Mouse (Mus musculus) limb, embryonic 13.5 days (tissue): Measurements from ENCODE around the gene A630095N17Rik. TPM values are rescaled to one million over a fixed set of nuclear protein-coding genes. Genes with fewer than 3 reads are reported as not detected.
A peak's percentile ranks its signal among the peaks of the same experiment; 100 is the strongest.
"Not testable (repeated sequence)": the region's sequence is repeated elsewhere in the genome, so short reads cannot be mapped to it uniquely, and the experiment has no call there.

Experiments used
- ATAC-seq: fragments of 200-750 bp; cut with Nextera tagmentation; 2 replicates; pipeline ENCODE4 v1.8.0; 2017; ENCODE audit warnings: low read depth, moderate number of reproducible peaks, moderate TSS enrichment; ENCODE audit not compliant: low FRiP score
- H3K27ac ChIP-seq: fragments of 300-500 bp; sonication (generic); 2 replicates; pipeline ENCODE4 v1.5.1; 2015; ENCODE audit warnings: inconsistent platforms, mild to moderate bottlenecking, moderate library complexity
- H3K27me3 ChIP-seq: fragments of 300-500 bp; sonication (generic); 2 replicates; pipeline ENCODE4 v1.6.1; 2015; ENCODE audit warnings: mild to moderate bottlenecking, inconsistent platforms
- H3K36me3 ChIP-seq: fragments of 300-500 bp; sonication (generic); 2 replicates; pipeline ENCODE4 v1.6.1; 2015; ENCODE audit warnings: inconsistent platforms, mild to moderate bottlenecking, moderate library complexity
- H3K4me1 ChIP-seq: fragments of 300-500 bp; sonication (generic); 2 replicates; pipeline ENCODE4 v1.6.1; 2015; ENCODE audit warnings: inconsistent platforms
- H3K4me2 ChIP-seq: fragments of 300-500 bp; sonication (generic); replicated peaks from 2 replicates; pipeline ENCODE4 v1.6.1; 2015; ENCODE audit warnings: inconsistent platforms, mild to moderate bottlenecking, moderate library complexity
- H3K4me3 ChIP-seq: fragments of 300-500 bp; sonication (generic); 2 replicates; pipeline ENCODE4 v1.5.1; 2015; ENCODE audit warnings: moderate library complexity, mild to moderate bottlenecking, inconsistent platforms
- H3K9ac ChIP-seq: fragments of 300-500 bp; sonication (generic); 2 replicates; pipeline ENCODE4 v1.6.1; 2015; ENCODE audit warnings: mild to moderate bottlenecking, inconsistent platforms
- H3K9me3 ChIP-seq: fragments of 300-500 bp; sonication (generic); 2 replicates; pipeline ENCODE4 v1.6.1; 2016; ENCODE audit warnings: inconsistent platforms
- WGBS: fragments of 180-500 bp; shearing (Covaris S2); methylation state at CpG from one replicate; pipeline ENCODE4 v1.1.7; 2015; 5-methylcytosine and 5-hydroxymethylcytosine counted together
- polyA plus RNA-seq: library from polyadenylated mRNA; unstranded; fragments of >200 nt; fragmentation: Nextera tagmentation; extraction: Ambion mirVana; gene quantifications from 2 replicates; pipeline ENCODE4 v1.2.1, GENCODE M21; 2015

A630095N17Rik gene
- polyA plus RNA-seq, 1 experiment from 2014 or later = not detected

DNA sequence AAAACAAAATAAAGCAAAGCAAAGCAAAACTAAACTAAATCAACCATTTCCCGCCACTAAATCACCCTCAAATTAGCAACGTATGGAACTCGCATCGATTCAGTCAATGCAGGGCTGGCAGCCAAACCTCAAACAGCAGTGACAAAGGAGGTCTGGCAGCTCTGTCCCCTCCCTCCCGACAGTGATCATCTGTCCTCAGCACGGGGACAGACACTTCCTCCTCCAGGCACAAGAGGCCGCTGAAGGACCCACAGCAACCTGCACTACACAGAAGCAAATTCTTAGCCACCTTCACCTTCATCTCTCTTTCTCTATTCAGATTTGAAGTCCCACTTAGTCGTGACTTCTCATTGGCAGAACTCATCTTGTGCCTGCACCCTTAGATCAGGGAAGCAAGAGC is 2.7 kb upstream of the A630095N17Rik start:
- Histone ChIP-seq H3K4me2 (no peak overlapping the region), H3K9ac (no peak overlapping the region), H3K36me3 (peaks cover 5% of the 10 kb centered on the region; the same call in 1 of the 2 replicates), H3K4me1 (peaks cover 19% of the 10 kb centered on the region), H3K9me3 (no peaks in the 10 kb centered on the region), H3K27ac (no peak overlapping the region), H3K4me3 (no peak overlapping the region), H3K27me3 (0 out of 2 replicates have a peak, but pooled peaks cover 4% of the 10 kb centered on the region)
- 1% methylated on average over 8 of the region's 8 CpGs for WGBS
- no peak for ATAC-seq

- H3K27ac ChIP-seq, H3K4me2 ChIP-seq, ATAC-seq: not testable (repeated sequence)
Measured at GRCm38 (mm10) chr1:75232489-75232888, 587 bp upstream of the A630095N17Rik start.

DNA sequence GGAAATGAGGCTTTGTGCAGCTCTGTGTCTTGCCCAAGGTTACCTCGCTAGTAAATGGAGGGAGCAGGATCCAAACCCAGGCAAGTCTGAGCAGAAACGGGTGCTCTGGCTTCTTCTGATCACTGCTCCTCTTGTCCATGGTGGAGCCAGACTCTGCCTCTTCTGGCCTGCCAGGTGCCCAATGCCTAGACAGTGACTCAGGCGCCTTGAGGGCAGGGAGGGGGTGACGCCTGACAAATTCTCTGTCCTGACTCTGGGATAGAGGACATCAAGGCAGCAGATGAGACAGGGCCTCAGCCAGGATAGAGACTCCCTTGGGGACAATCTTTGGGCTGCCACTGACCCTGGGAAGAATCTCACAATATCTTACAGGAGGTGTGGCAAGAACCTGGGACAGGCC is 678 bp downstream of the A630095N17Rik start:
- Histone ChIP-seq H3K4me2 (no peak overlapping the region), H3K27ac (no peak overlapping the region), H3K4me3 (no peak overlapping the region), H3K27me3 (0 out of 2 replicates have a peak, but pooled peaks cover 8% of the 10 kb centered on the region), H3K36me3 (no peaks in the 10 kb centered on the region), H3K9ac (no peak overlapping the region), H3K9me3 (no peaks in the 10 kb centered on the region), H3K4me1 (peaks cover 5% of the 10 kb centered on the region; the same call in 1 of the 2 replicates)
- WGBS = 73% methylated on average over 4 of the region's 4 CpGs
- ATAC-seq = no peak

More at GRCm38 (mm10) chr1:75232489-75232888, 587 bp upstream of the A630095N17Rik start:
- WGBS = 65% methylated on average over 4 of the region's 4 CpGs
- not testable (repeated sequence) for H3K4me3 ChIP-seq, H3K27me3 ChIP-seq, H3K9ac ChIP-seq, H3K9me3 ChIP-seq, H3K36me3 ChIP-seq
- peaks cover 14% of the 10 kb centered on the region for H3K4me1 ChIP-seq

DNA sequence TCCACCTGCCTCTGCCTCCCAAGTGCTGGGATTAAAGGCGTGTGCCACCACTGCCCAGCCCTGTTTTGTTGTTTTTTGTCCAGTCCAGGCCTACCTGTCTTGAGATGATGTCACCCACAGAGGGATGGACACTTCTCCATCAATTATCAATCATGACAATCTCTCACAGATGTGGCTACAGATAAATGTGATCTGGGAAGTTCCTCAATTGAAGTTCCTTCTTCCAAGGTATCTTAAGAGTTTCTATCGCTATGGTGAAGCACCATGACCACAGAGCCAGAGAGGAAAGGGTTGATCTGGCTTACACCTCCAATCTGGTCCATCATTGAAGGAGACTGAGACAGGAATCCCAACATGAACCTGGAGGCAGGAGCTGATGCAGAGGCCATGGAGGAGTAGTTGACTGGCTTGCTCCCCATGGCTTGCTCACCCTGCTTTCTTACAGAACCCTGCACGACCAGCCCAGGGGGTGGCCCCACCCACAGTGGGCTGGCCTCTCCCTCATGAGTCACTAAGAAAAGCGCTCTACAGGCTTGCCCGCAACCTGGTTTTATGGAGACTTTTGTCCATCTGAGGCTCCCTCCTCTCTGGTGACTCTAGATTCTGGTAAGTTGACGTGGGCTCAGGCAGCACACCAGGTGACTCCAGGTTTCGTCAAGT is 1.4 kb downstream of the A630095N17Rik start:
- no peak for ATAC-seq
- H3K9ac ChIP-seq = no peak overlapping the region
- no peak overlapping the region for H3K4me2 ChIP-seq
- 77% methylated on average over 7 of the region's 7 CpGs for WGBS
- H3K27me3 ChIP-seq = 0 out of 2 replicates have a peak, but pooled peaks cover 10% of the 10 kb centered on the region
- H3K4me1 ChIP-seq = no peaks in the 10 kb centered on the region
- H3K9me3 ChIP-seq = no peaks in the 10 kb centered on the region
- H3K36me3 ChIP-seq = no peaks in the 10 kb centered on the region
- H3K4me3 ChIP-seq = no peak overlapping the region
- H3K27ac ChIP-seq = no peak overlapping the region

GRCm38 (mm10) chr1:75229158-75229557 is 2.7 kb downstream of the A630095N17Rik start:
- 68% methylated on average over 4 of the region's 4 CpGs for WGBS
- no peak overlapping the region for H3K27ac ChIP-seq
- no peak overlapping the region for H3K4me3 ChIP-seq
- H3K4me1 ChIP-seq = no peaks in the 10 kb centered on the region
- H3K9me3 ChIP-seq = no peaks in the 10 kb centered on the region
- no peak overlapping the region for H3K9ac ChIP-seq
- H3K4me2 ChIP-seq = no peak overlapping the region
- ATAC-seq = no peak
- H3K27me3 ChIP-seq = peaks cover 11% of the 10 kb centered on the region; the same call in 1 of the 2 replicates
- H3K36me3 ChIP-seq = no peaks in the 10 kb centered on the region

- 66% methylated on average over 1 of the region's 1 CpGs for WGBS
Measured at GRCm38 (mm10) chr1:75227653-75228052, 4.2 kb downstream of the A630095N17Rik start.

DNA sequence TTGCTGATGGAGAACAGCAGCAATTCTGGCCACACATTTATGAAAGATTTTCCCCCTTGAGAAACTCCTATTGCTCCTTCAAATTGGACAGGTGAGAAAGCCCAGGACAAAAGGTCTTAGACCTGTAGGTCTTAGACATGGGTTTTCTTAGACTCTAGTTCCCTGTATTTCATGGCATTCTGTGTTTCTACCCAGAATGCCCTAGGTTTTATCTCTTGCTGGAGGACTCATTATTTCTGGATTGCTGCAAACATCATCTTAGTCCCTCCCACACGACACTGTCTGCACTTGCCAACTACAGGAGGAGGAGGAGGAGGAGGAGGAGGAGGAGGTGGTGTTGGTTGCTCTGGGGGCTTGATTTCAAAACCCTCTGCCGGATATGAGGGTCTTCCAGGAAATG is 5.8 kb downstream of the A630095N17Rik start:
- H3K4me2 ChIP-seq = no peak overlapping the region
- no peak for ATAC-seq
- 50% methylated on average over 2 of the region's 2 CpGs for WGBS

More at GRCm38 (mm10) chr1:75227653-75228052, 4.2 kb downstream of the A630095N17Rik start:
- peaks cover 11% of the 10 kb centered on the region; the same call in 1 of the 2 replicates for H3K27me3 ChIP-seq
- no peak overlapping the region for H3K4me2 ChIP-seq
- H3K9ac ChIP-seq = no peak overlapping the region
- H3K4me1 ChIP-seq = no peaks in the 10 kb centered on the region
- H3K27ac ChIP-seq = no peak overlapping the region
- H3K4me3 ChIP-seq = no peak overlapping the region
- H3K9me3 ChIP-seq = no peaks in the 10 kb centered on the region
- H3K36me3 ChIP-seq = no peaks in the 10 kb centered on the region
- ATAC-seq = no peak

GRCm38 (mm10) chr1:75225473-75225872 is 6.4 kb downstream of the A630095N17Rik start:
- WGBS = 73% methylated on average over 3 of the region's 3 CpGs

More for the DNA sequence above, 5.8 kb downstream of the A630095N17Rik start:
- H3K4me3 ChIP-seq = no peak overlapping the region
- H3K36me3 ChIP-seq = no peaks in the 10 kb centered on the region
- H3K4me1 ChIP-seq = no peaks in the 10 kb centered on the region
- peaks cover 25% of the 10 kb centered on the region for H3K27me3 ChIP-seq
- H3K9ac ChIP-seq = no peak overlapping the region
- H3K9me3 ChIP-seq = no peaks in the 10 kb centered on the region
- H3K27ac ChIP-seq = no peak overlapping the region

GRCm38 (mm10) chr1:75223532-75223931 is 8.4 kb downstream of the A630095N17Rik start:
- Histone ChIP-seq H3K9ac (no peak overlapping the region), H3K4me3 (no peak overlapping the region), H3K36me3 (no peaks in the 10 kb centered on the region), H3K4me2 (no peak overlapping the region), H3K9me3 (no peaks in the 10 kb centered on the region), H3K27ac (no peak overlapping the region), H3K27me3 (peaks cover 44% of the 10 kb centered on the region), H3K4me1 (peaks cover 9% of the 10 kb centered on the region)
- 70% methylated on average over 6 of the region's 6 CpGs for WGBS
- ATAC-seq = no peak

More at GRCm38 (mm10) chr1:75225473-75225872, 6.4 kb downstream of the A630095N17Rik start:
- no peak for ATAC-seq
- Histone ChIP-seq H3K4me1 (no peaks in the 10 kb centered on the region), H3K4me2 (no peak overlapping the region), H3K27ac (no peak overlapping the region), H3K27me3 (peaks cover 28% of the 10 kb centered on the region), H3K4me3 (no peak overlapping the region), H3K9me3 (no peaks in the 10 kb centered on the region), H3K36me3 (no peaks in the 10 kb centered on the region), H3K9ac (no peak overlapping the region)

GRCm38 (mm10) chr1:75222926-75223325 is 9.0 kb downstream of the A630095N17Rik start:
- H3K9me3 ChIP-seq = no peaks in the 10 kb centered on the region
- H3K4me2 ChIP-seq = no peak overlapping the region
- H3K27ac ChIP-seq = no peak overlapping the region
- no peak for ATAC-seq
- WGBS = 80% methylated on average over 6 of the region's 6 CpGs
- peaks cover 15% of the 10 kb centered on the region for H3K4me1 ChIP-seq
- no peak overlapping the region for H3K4me3 ChIP-seq
- no peak overlapping the region for H3K9ac ChIP-seq
- H3K36me3 ChIP-seq = no peaks in the 10 kb centered on the region
- peaks cover 50% of the 10 kb centered on the region for H3K27me3 ChIP-seq

DNA sequence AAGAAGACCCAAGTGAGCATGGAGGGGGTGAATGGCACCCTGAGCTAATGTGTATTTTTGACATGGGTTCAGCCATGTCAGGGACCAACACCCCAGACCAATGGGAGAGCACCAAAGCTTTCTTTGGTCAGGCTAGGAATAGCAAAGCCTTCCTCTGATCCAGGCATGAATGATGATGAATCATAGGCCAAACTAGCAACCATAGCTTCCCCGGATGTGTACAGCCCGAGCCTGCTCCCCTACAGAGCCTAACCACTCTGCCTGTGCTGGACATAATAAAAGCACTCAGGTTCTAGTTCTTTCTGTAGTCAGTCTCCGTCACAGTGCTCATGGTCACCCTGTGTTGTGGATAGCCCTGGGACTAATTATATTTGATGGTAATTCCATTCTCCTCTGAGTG is 10.4 kb downstream of the A630095N17Rik start:
- Histone ChIP-seq H3K36me3 (no peaks in the 10 kb centered on the region), H3K9ac (no peak overlapping the region), H3K27me3 (peaks cover 64% of the 10 kb centered on the region), H3K4me3 (no peak overlapping the region), H3K4me1 (peaks cover 15% of the 10 kb centered on the region), H3K27ac (no peak overlapping the region), H3K9me3 (no peaks in the 10 kb centered on the region), H3K4me2 (no peak overlapping the region)
- WGBS = 72% methylated on average over 3 of the region's 3 CpGs
- ATAC-seq = no peak

DNA sequence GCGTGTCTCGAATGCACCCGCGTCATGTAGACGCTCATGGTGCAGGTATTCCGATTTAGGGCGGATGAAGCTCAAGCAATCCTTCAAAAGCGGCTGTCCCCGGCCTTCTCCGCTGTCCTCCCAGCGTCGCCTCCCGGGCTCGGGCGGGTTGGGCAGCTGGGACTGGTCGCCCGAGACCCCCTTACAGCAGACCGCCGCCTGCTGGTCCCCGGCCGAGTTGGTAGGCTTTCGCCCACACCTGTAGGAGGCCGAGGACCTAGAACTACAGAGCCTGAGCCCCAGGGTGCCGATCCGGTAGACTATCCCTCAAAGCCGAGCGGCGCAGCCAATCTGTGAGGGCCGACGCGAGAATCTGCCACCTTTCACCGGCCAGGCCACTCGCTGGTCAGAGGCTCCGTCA is 12.4 kb downstream of the A630095N17Rik start, which contains the start of gene Tuba4a:
TSS of gene Tuba4a (minus strand) at position 335 of the 400 bp plus-strand sequence.
- Histone ChIP-seq H3K9ac (peak within 1 kb of the TSS; percentile 54), H3K27ac (no peak within 1 kb of the TSS), H3K27me3 (peaks cover 72% of the 10 kb centered on the region), H3K4me2 (peak within 1 kb of the TSS; percentile 96), H3K4me3 (peak within 1 kb of the TSS; percentile 61), H3K4me1 (peaks cover 15% of the 10 kb centered on the region), H3K36me3 (peaks cover 15% of the 10 kb centered on the region), H3K9me3 (no peaks in the 10 kb centered on the region)
- ATAC-seq = no peak
- WGBS = under 1% methylated on average over 34 of the region's 34 CpGs
